Comparison of ENCODE assay signal across 10 mouse cellular contexts in genomic region chr11:99022384-99022933, GRCm38 (mm10). TPM values are rescaled to one million over a fixed set of nuclear protein-coding genes. Genes with fewer than 3 reads are reported as not detected.
DNase-seq lines count a peak whose midpoint lies in the region; ATAC-seq and TF ChIP-seq lines count a peak whose summit lies in the region.
"Had no signal": no experiment of that assay in that cellular context is flagged by ENCODE, and none has a peak within 500 bp of the region (broad histone marks: within the 10 kb centered on the region; RNA-seq: fewer than 3 reads in every experiment).

No protein-coding gene starts in this region.

- ATAC-seq in heart, embryonic 14.5 days (ENCODE audit: insufficient number of reproducible peaks, insufficient read depth, low FRiP score, low read depth): no peak
- ATAC-seq in hindbrain, embryonic 11.5 days (ENCODE audit: low FRiP score): no peak
- no peak for ATAC-seq in liver, embryonic 16.5 days (ENCODE audit: low read depth)
- no peak for ATAC-seq in monocyte, adult 5-6 weeks (replicated peaks; ENCODE audit: insufficient number of reproducible peaks, low FRiP score, low TSS enrichment, poor library complexity, severe bottlenecking)

- H3K4me2 ChIP-seq in heart, embryonic 14.5 days (ENCODE audit: low read length): peak overlapping the region; percentile 64
- peak overlapping the region; percentile 64 for H3K4me2 ChIP-seq in hindbrain, embryonic 11.5 days (replicated peaks; ENCODE audit: low read depth, low read length)
- peak overlapping the region; percentile 71 for H3K4me2 ChIP-seq in liver, embryonic 16.5 days (ENCODE audit: low read depth, low read length)

- intact Hi-C loops in heart, postnatal 10 days (cut with DNase I): no loop called here

- no peak for DNase-seq in heart, postnatal 10 days
- DNase-seq in ES-E14 (ENCODE audit: low read depth, low spot score): no peak
- DNase-seq in hindbrain, embryonic 11.5 days (ENCODE audit: low spot score): no peak
- no peak for DNase-seq in frontal cortex, postnatal 36 days (ENCODE audit: low spot score in 2 of 2)
- no peak for DNase-seq in cerebellum, postnatal 10 days
- DNase-seq: adrenal gland, postnatal 36 days had no signal

- H3K9me3 ChIP-seq in heart, embryonic 14.5 days (ENCODE audit: control insufficient read depth, low read length): no peaks in the 10 kb centered on the region
- H3K9me3 ChIP-seq in ES-E14 (ENCODE audit: control insufficient read depth, insufficient read depth, low read depth, low read length): no peaks in the 10 kb centered on the region
- H3K9me3 ChIP-seq in hindbrain, embryonic 11.5 days (ENCODE audit: control insufficient read depth, low read length): no peaks in the 10 kb centered on the region
- no peaks in the 10 kb centered on the region for H3K9me3 ChIP-seq in liver, embryonic 16.5 days (replicated peaks; ENCODE audit: control insufficient read depth, low read length)

- peaks cover 53% of the 10 kb centered on the region for H3K36me3 ChIP-seq in heart, embryonic 14.5 days (ENCODE audit: control insufficient read depth, insufficient read depth, low read length)
- peaks cover 33% of the 10 kb centered on the region for H3K36me3 ChIP-seq in ES-E14 (ENCODE audit: control insufficient read depth, insufficient read depth, low read length, poor library complexity, severe bottlenecking)
- H3K36me3 ChIP-seq in hindbrain, embryonic 11.5 days (ENCODE audit: control insufficient read depth, insufficient read depth, low read length): peaks cover 10% of the 10 kb centered on the region; the same call in 1 of the 2 replicates
- peaks cover 51% of the 10 kb centered on the region for H3K36me3 ChIP-seq in liver, embryonic 16.5 days (ENCODE audit: control insufficient read depth, insufficient read depth)

- H3K27ac ChIP-seq in heart, embryonic 14.5 days (replicated peaks in 1 of 2; ENCODE audit: control insufficient read depth in 1 of 2, insufficient read depth in 1 of 2, low read depth in 2 of 2, low read length in 2 of 2): no peak overlapping the region
- no peak overlapping the region for H3K27ac ChIP-seq in ES-E14 (ENCODE audit: insufficient read depth, low read depth, low read length, poor library complexity, severe bottlenecking)
- H3K27ac ChIP-seq in hindbrain, embryonic 11.5 days (ENCODE audit: low read depth, low read length): no peak overlapping the region
- no peak overlapping the region for H3K27ac ChIP-seq in liver, embryonic 16.5 days (ENCODE audit: low read length)

- peak overlapping the region; percentile 33 to 80 for H3K4me3 ChIP-seq in heart, embryonic 14.5 days (ENCODE audit: control insufficient read depth in 1 of 2, insufficient read depth in 1 of 2, low read depth in 1 of 2, low read length in 2 of 2)
- peak overlapping the region; percentile 54 to 98 for H3K4me3 ChIP-seq in ES-E14 (ENCODE audit: insufficient read depth in 1 of 2, low read depth in 1 of 2, low read length in 2 of 2, poor library complexity in 1 of 2, severe bottlenecking in 1 of 2)
- peak overlapping the region; percentile 69 for H3K4me3 ChIP-seq in hindbrain, embryonic 11.5 days (ENCODE audit: low read depth, low read length)
- peak overlapping the region; percentile 97 for H3K4me3 ChIP-seq in liver, embryonic 16.5 days (ENCODE audit: low read depth, low read length)

- H3K9ac ChIP-seq in heart, embryonic 14.5 days (ENCODE audit: low read length): peak overlapping the region; percentile 86
- peak overlapping the region; percentile 57; the same call in 1 of the 2 replicates for H3K9ac ChIP-seq in ES-E14 (ENCODE audit: insufficient read depth, low read depth, low read length, poor library complexity, severe bottlenecking)
- H3K9ac ChIP-seq in hindbrain, embryonic 11.5 days (ENCODE audit: low read depth, low read length): peak overlapping the region; percentile 85; the same call in 1 of the 2 replicates
- H3K9ac ChIP-seq in liver, embryonic 16.5 days (ENCODE audit: low read depth, low read length): peak overlapping the region; percentile 96

- no peaks in the 10 kb centered on the region for H3K27me3 ChIP-seq in heart, embryonic 14.5 days (ENCODE audit: control insufficient read depth, insufficient read depth, low read length)
- H3K27me3 ChIP-seq in hindbrain, embryonic 11.5 days (ENCODE audit: control insufficient read depth, insufficient read depth, low read length): no peaks in the 10 kb centered on the region
- H3K27me3 ChIP-seq in liver, embryonic 16.5 days (ENCODE audit: control insufficient read depth, insufficient read depth, low read depth, low read length): no peaks in the 10 kb centered on the region

- in situ Hi-C loops in ES-E14 (cut with MboI; ENCODE audit: low sequenced_read_pairs in 2 of 2, unreplicated experiment in 2 of 2): loop anchor here in 1 of 2 experiments (25.0 kb wide), 2 partner anchors 785 to 1860 kb away; partner anchors contain the start of gene Tbkbp1

- H3K4me1 ChIP-seq in heart, embryonic 14.5 days (ENCODE audit: control insufficient read depth in 2 of 2, insufficient read depth in 2 of 2, low read length in 2 of 2): peaks cover 6 to 11% of the 10 kb centered on the region in 2 experiments
- peaks cover 2 to 5% of the 10 kb centered on the region in 2 experiments; a peak in 1 of 4 replicates for H3K4me1 ChIP-seq in ES-E14 (ENCODE audit: control insufficient read depth in 2 of 2, insufficient read depth in 2 of 2, low read length in 2 of 2, poor library complexity in 1 of 2)
- peaks cover 2% of the 10 kb centered on the region for H3K4me1 ChIP-seq in hindbrain, embryonic 11.5 days (replicated peaks; ENCODE audit: control insufficient read depth, insufficient read depth, low read length)
- H3K4me1 ChIP-seq in liver, embryonic 16.5 days (ENCODE audit: control insufficient read depth, low read depth, low read length): peaks cover 26% of the 10 kb centered on the region

- WGBS in heart, embryonic 14.5 days: 77% methylated on average over 5 of the region's 5 CpGs
- WGBS in hindbrain, embryonic 11.5 days: 81% methylated on average over 5 of the region's 5 CpGs
- WGBS in liver, embryonic 16.5 days (ENCODE audit: insufficient replicate concordance): 57% methylated on average over 5 of the region's 5 CpGs

TF ChIP-seq in ES-E14, 5 proteins besides CTCF, POLR2A, EP300 and RAD21:
- TF ChIP-seq CHD2 (IDR thresholded peaks at IDR 0.05; ENCODE audit: low read depth, low read length): no peak
- no peak for TF ChIP-seq HCFC1 (IDR thresholded peaks at IDR 0.05; ENCODE audit: borderline replicate concordance, insufficient read depth, low read length)
- no peak for TF ChIP-seq ZNF384 (IDR thresholded peaks at IDR 0.05; ENCODE audit: low read depth, low read length)
- no peak for TF ChIP-seq ZC3H11A (IDR thresholded peaks at IDR 0.05; ENCODE audit: borderline replicate concordance, low read depth, low read length)
- TF ChIP-seq MAFK (IDR thresholded peaks at IDR 0.05; ENCODE audit: insufficient read depth, low read depth, low read length): no peak
TF ChIP-seq in ES-E14: peak in this region for 0.

RNA-seq across cellular contexts. Expression of gene Top2a, which starts 1.5 kb away (rescaled TPM):
- polyA plus RNA-seq in heart, embryonic 14.5 days (2014; fragmentation: Nextera tagmentation; extraction: Ambion mirVana): 169 and 174 TPM in 2 replicates
- 10 to 100 TPM; 53.3 to 57.0 TPM for total RNA-seq in heart, postnatal 10 days (2021)
- total RNA-seq in ES-E14 (2012; rRNA removed): 353 and 381 TPM in 2 replicates
- 332 and 333 TPM in 2 replicates for polyA plus RNA-seq in hindbrain, embryonic 11.5 days (2014; fragmentation: Nextera tagmentation; extraction: Ambion mirVana)
- polyA plus RNA-seq in liver, embryonic 16.5 days (2015; fragmentation: Nextera tagmentation; extraction: Ambion mirVana): 189 and 201 TPM in 2 replicates
- 14.1 to 26.1 TPM (median 15.5 TPM) in 3 replicates for total RNA-seq in monocyte, adult 5-6 weeks (2017)

RNA-seq across cellular contexts. Expression of gene Igfbp4, which starts 18.6 kb away (rescaled TPM):
- polyA plus RNA-seq in heart, embryonic 14.5 days (2014; fragmentation: Nextera tagmentation; extraction: Ambion mirVana): 315 and 373 TPM in 2 replicates
- total RNA-seq in heart, postnatal 10 days (2021): 100 to 1,000 TPM; 192 to 218 TPM
- 31.5 and 38.8 TPM in 2 replicates for total RNA-seq in ES-E14 (2012; rRNA removed)
- 288 and 295 TPM in 2 replicates for polyA plus RNA-seq in hindbrain, embryonic 11.5 days (2014; fragmentation: Nextera tagmentation; extraction: Ambion mirVana)
- polyA plus RNA-seq in liver, embryonic 16.5 days (2015; fragmentation: Nextera tagmentation; extraction: Ambion mirVana): 277 and 302 TPM in 2 replicates
- total RNA-seq in monocyte, adult 5-6 weeks (2017): 0.43 to 5.5 TPM (median 1.2 TPM) in 3 replicates

RNA-seq across cellular contexts. Expression of gene Gjd3, which starts 39.6 kb away (rescaled TPM):
- polyA plus RNA-seq in heart, embryonic 14.5 days (2014; fragmentation: Nextera tagmentation; extraction: Ambion mirVana): 1.00 and 2.3 TPM in 2 replicates
- 1 to 10 TPM; 1.3 to 2.0 TPM for total RNA-seq in heart, postnatal 10 days (2021)
- total RNA-seq in ES-E14 (2012; rRNA removed): 0.27 and 1.7 TPM in 2 replicates
- polyA plus RNA-seq in hindbrain, embryonic 11.5 days (2014; fragmentation: Nextera tagmentation; extraction: Ambion mirVana): 0.28 and 0.74 TPM in 2 replicates
- polyA plus RNA-seq in liver, embryonic 16.5 days (2015; fragmentation: Nextera tagmentation; extraction: Ambion mirVana): 0.15 TPM in 1 of 2 replicates, not detected in the other
- total RNA-seq in monocyte, adult 5-6 weeks (2017): not detected in 3 replicates
- total RNA-seq: adrenal gland, postnatal 36 days; neutrophil, adult 5-6 weeks had no signal
